Mouse (Mus musculus) embryo, embryonic 11.5 days (tissue): Measurements from ENCODE around the gene Pim1.
"Not testable (repeated sequence)": the region's sequence is repeated elsewhere in the genome, so short reads cannot be mapped to it uniquely, and the experiment has no call there.

Experiments
- DNase-seq: peaks from one replicate; pipeline ENCODE4 v3.0.0-alpha.2; 2012; ENCODE audit warnings: low read depth, low spot score

The Pim1 gene

GRCm38 (mm10) chr17:29494062-29494731 is 3.6 kb downstream of the Pim1 start:
- no peak for DNase-seq

DNA sequence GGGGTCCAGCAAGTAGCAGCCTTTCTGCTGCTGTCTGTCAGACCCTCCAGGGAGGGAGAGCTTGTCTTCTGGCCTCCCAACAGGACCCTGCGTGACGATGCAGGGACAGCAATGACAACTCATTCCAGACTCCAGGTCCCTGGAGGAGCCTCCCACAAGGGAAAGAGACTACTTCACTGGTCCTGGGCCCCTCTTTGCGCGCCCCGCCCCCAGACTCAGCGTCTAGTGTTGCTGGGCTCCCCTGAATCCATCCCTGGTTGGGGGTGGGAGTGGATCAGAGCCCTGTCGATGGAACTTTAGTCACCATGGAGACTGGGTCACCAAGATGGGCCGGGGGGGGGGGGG is 4.2 kb downstream of the Pim1 start:
- no peak for DNase-seq

- no peak for DNase-seq
Observed at GRCm38 (mm10) chr17:29496211-29497070, 5.9 kb downstream of the Pim1 start.

GRCm38 (mm10) chr17:29497071-29497354 is 6.5 kb downstream of the Pim1 start:
- DNase-seq: no peak

DNA sequence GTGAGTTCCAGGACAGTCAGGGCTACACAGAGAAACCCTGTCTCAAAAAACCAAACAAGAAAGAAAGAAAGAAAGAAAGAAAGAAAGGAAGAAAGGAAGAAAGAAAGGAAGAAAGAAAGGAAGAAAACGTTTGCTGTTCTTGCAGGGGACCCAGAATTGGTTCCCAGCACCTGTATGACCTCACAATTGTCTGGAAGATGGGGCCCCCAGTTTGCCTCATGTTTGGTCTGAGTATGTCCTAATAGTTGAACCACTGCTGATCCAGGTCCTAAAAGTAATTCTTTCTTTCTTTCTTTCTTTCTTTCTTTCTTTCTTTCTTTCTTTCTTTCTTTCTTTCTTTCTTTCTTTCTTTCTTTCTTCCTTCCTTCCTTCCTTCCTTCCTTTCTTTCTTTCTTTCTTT is 6.9 kb downstream of the Pim1 start:
- not testable (repeated sequence) for DNase-seq

GRCm38 (mm10) chr17:29498028-29498427 is 7.5 kb downstream of the Pim1 start:
- DNase-seq: no peak

GRCm38 (mm10) chr17:29498952-29499351 is 8.4 kb downstream of the Pim1 start:
- not testable (repeated sequence) for DNase-seq

GRCm38 (mm10) chr17:29499511-29499910 is 9.0 kb downstream of the Pim1 start:
- no peak for DNase-seq

- DNase-seq: no peak
Observed at GRCm38 (mm10) chr17:29500243-29500740, 9.7 kb downstream of the Pim1 start.

DNA sequence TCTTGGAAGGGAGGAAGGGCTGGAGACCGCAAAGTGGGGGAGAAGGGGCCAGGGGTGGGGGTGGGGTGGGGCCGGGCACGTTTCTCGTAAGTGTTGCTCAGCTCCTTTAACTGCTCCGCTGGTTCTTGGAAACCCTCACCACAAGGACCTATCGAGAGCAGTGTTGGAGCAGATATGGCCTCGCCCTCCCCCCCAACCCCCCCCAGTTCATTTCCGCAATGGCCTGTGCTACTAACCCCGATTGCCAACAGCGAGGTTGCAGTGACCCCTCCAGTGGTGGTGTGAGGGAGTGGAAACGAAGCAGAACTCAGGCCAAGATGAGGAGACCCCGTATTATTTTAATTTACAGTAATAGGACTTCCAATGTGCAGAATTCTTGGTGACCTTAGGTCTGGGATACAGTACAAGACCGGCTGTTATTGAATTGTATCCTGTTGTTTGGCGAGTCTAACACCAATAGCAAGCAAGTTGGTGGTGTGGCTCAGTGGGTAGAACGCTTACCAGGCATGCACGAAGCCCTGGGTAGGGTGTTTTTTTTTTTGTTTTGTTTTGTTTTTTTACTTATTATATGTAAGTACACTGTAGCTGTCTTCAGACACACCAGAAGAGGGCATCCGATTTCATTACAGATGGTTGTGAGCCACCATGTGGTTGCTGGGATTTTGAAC is 10.4 kb downstream of the Pim1 start:
- no peak for DNase-seq

- DNase-seq: no peak
Observed at GRCm38 (mm10) chr17:29502005-29502668, 11.6 kb downstream of the Pim1 start.

- no peak for DNase-seq
Observed at GRCm38 (mm10) chr17:29502669-29503665, 12.4 kb downstream of the Pim1 start.

DNA sequence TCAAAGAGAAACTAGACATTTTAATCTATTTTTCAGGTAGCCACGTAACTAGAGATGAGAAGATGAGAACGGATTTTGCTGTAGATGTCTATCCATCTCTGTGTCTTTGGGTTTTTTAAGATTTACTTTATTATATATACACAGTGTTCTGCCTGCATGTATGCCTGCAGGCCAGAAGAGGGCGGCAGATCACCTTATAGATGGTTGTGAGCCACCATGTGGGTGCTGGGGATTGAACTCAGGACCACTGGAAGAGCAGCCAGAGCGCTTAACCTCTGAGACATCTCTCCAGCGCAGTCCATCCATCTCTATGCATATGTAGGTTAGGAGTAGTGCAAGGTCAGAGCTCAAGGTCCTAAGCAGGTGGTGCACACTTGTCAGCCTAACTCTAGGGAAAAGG is 13.1 kb downstream of the Pim1 start:
- DNase-seq: no peak

- no peak for DNase-seq
Observed at GRCm38 (mm10) chr17:29508927-29509608, 18.5 kb downstream of the Pim1 start.

- no peak for DNase-seq
Observed at GRCm38 (mm10) chr17:29510691-29511090, 20.1 kb downstream of the Pim1 start.

- DNase-seq: peak; percentile 48
Observed at GRCm38 (mm10) chr17:29513044-29513730, 22.6 kb downstream of the Pim1 start.

GRCm38 (mm10) chr17:29514435-29514834 is 23.9 kb downstream of the Pim1 start:
- DNase-seq: peak; percentile 73

DNA sequence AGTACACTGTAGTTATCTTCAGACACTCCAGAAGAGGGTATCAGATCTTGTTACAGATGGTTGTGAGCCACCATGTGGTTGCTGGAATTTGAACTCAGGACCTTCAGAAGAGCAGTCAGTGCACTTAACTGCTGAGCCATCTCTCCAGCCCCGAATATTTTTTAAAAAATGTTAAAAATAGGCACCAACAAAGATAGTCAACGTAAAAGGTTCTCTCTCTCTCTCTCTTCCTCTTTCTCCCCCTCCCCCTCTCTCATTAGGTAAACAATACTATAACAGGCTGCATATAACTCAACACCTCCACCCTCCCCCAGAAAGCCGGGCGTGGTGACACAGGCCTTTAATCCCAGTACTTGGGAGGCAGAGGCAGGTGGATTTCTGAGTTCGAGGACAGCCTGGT is 28.1 kb downstream of the Pim1 start:
- DNase-seq: not testable (repeated sequence)

GRCm38 (mm10) chr17:29519731-29520130 is 29.2 kb downstream of the Pim1 start:
- DNase-seq: no peak

- no peak for DNase-seq
Observed at GRCm38 (mm10) chr17:29525613-29526012, 35.1 kb downstream of the Pim1 start.
